Mouse (Mus musculus) mouse trophoblast stem cell (cell line): ENCODE measurements around the gene Tmem236.

Experiments used
- in situ Hi-C, 2 experiments: fragments of 300-500 bp; cut with MseI, MboI; formaldehyde crosslinking; loops; 2 replicates in 1 of 2; 3 replicates in 1 of 2; pipeline ENCODE4 v1.15.1; 2025

Gene Tmem236

GRCm38 (mm10) chr2:14249839-14250564, 75.7 kb downstream of the Tmem236 start:
- in situ Hi-C loops, result no loop called here

- in situ Hi-C loops, result no loop called here
Observed at GRCm38 (mm10) chr2:14251938-14252337, 77.6 kb downstream of the Tmem236 start.

- in situ Hi-C loops, result no loop called here
Observed at GRCm38 (mm10) chr2:14258345-14258850, 84.1 kb downstream of the Tmem236 start.

- in situ Hi-C loops, result no loop called here
Observed at GRCm38 (mm10) chr2:14262090-14262489, 87.8 kb downstream of the Tmem236 start.

- in situ Hi-C loops, result no loop called here
Observed at GRCm38 (mm10) chr2:14269160-14269559, 94.8 kb downstream of the Tmem236 start.
